Mouse (Mus musculus) retina, adult 2 months (tissue): ENCODE results near the gene Krt27.

ENCODE experiments used
- DNase-seq: peaks from one replicate; pipeline ENCODE4 v3.0.0-alpha.2; 2012; ENCODE audit warnings: low read depth, low spot score

Krt27 gene

GRCm38 (mm10) chr11:99329655-99330054 is 21.2 kb downstream of the Krt27 start:
- no peak for DNase-seq

GRCm38 (mm10) chr11:99322851-99323250 is 28.1 kb downstream of the Krt27 start, which contains the start of gene Krt25:
TSS of gene Krt25 (minus strand) at chr11:99322951.
- no peak for DNase-seq

DNA sequence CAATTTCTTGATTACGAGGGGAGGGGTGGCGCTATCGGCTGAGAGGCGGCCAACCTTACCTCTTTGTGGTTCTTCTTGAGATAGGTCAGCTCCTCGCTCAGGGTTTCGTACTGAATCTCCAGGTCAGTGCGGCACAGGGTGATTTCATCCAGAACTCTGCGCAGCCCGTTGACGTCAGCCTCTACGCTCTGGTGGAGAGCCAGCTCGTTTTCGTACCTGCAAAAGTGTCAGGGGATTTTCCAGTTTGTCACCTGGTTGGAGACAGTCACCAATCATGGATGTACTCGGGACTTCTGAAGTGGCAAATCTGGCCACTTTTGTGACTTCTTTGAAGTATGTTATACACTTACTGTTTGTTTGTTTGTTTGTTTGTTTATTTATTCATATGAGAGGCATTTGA is 29.8 kb downstream of the Krt27 start:
- no peak for DNase-seq

DNA sequence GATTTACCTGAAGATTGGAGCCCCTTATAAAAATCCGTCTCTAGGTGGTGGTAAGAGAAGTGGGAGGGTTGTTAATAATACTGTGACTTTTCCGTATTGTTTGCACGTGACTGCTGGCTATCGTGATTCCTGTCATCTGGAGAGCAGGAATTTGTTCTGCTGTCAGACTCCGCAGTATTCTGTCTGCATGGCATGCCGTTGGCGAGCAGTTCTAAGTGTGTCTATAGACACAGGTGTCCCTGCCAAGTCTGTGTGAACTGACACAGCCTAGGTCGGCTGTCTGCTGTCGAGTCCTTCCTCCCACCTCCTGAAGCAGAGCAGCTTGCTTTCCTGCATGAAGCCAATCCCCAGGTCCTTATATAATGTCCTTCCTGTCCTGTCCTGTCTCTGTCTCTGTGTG is 31.8 kb downstream of the Krt27 start:
- DNase-seq, result no peak

DNA sequence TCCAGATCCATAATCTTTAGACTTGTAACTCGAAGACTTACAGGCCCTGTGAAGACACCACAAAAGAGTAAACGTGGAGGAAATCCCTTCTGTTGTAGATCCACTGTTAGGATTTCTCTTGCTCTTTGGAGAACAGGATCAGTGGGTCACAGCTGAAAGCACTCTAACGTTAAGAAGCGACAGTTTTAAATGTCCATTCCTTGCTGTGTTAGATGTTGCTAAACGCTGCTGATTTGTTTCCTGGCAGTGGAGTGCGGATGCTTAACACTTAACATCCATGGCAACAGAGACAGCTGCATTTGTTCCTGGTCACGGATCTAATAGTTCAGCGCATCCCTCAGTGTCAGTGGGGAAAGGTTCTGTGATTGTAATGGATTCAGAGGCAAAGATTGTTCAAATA is 34.4 kb downstream of the Krt27 start:
- DNase-seq, result no peak

GRCm38 (mm10) chr11:99314594-99314993 is 36.3 kb downstream of the Krt27 start:
- no peak for DNase-seq

GRCm38 (mm10) chr11:99310882-99311281 is 40.0 kb downstream of the Krt27 start:
- DNase-seq, result peak; percentile 15

DNA sequence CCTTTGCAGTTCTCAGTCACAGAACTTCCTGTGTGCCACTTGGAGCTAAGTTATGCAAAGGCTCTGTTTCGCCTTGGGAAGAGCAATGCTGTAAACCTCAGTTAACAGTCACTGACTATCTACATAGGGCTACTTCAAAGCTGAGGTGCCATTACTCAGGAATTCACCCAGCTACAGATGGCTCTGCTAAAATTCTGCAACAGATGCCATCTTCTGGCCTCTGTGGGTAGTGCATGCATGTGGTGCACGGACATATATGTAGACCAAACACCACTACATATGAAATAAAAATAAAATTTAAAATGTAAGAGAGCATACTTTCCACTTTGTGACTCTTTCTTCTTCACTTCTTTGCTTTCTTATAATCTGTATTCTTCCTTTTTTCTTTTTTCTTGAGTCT is 43.3 kb downstream of the Krt27 start:
- DNase-seq, result peak; percentile 33
